Mouse (Mus musculus) heart, adult 2 months (tissue): Measurements from ENCODE around the gene Pdzd9. TPM values are rescaled to one million over a fixed set of nuclear protein-coding genes. Genes with fewer than 3 reads are reported as not detected.
A peak's percentile ranks its signal among the peaks of the same experiment; 100 is the strongest.

Experiments used
- DNase-seq, 2 experiments: peaks; one replicate each; pipeline ENCODE4 v3.0.0; 2021
- H3K27ac ChIP-seq: fragments of 200-600 bp; 2 replicates; pipeline ENCODE4 v1.8.1; 2022
- H3K27me3 ChIP-seq: fragments of 200-500 bp; 2 replicates; pipeline ENCODE4 v1.6.1; 2012; ENCODE audit warnings: mild to moderate bottlenecking, low read length, inconsistent platforms, mixed read lengths; ENCODE audit not compliant: control insufficient read depth, insufficient read depth
- H3K36me3 ChIP-seq: fragments of 200-500 bp; 2 replicates; pipeline ENCODE4 v1.6.1; 2012; ENCODE audit warnings: low read length, inconsistent platforms; ENCODE audit not compliant: control insufficient read depth, insufficient read depth
- H3K4me1 ChIP-seq: fragments of 200-500 bp; 2 replicates; pipeline ENCODE4 v1.6.1; 2011; ENCODE audit warnings: low read length; ENCODE audit not compliant: control insufficient read depth, insufficient read depth
- H3K4me3 ChIP-seq: fragments of 200-600 bp; 2 replicates; pipeline ENCODE4 v1.8.1; 2022
- H3K79me2 ChIP-seq: fragments of 200-500 bp; replicated peaks from 2 replicates; pipeline ENCODE4 v1.6.1; 2012; ENCODE audit warnings: mild to moderate bottlenecking, inconsistent platforms, low read length, moderate library complexity, mixed read lengths; ENCODE audit not compliant: control insufficient read depth, insufficient read depth
- H3K9ac ChIP-seq: fragments of 200-500 bp; 2 replicates; pipeline ENCODE4 v1.6.1; 2012; ENCODE audit warnings: low read depth, mild to moderate bottlenecking, control low read depth, inconsistent platforms, low read length, mixed read lengths
- CTCF ChIP-seq: fragments of 200-600 bp; IDR thresholded peaks from 2 replicates; pipeline ENCODE4 v1.8.1; 2022; ENCODE audit warnings: antibody characterized with exemption, mild to moderate bottlenecking, moderate library complexity
- EP300 ChIP-seq: fragments of 200-500 bp; IDR thresholded peaks from 2 replicates; pipeline ENCODE4 v1.6.1; 2011; ENCODE audit warnings: low read depth, low read length, control low read depth; ENCODE audit not compliant: insufficient read depth
- POLR2A ChIP-seq: fragments of 200-500 bp; IDR thresholded peaks from 2 replicates; pipeline ENCODE4 v1.6.1; 2011; ENCODE audit warnings: mild to moderate bottlenecking, low read depth, low read length, control low read depth; ENCODE audit not compliant: insufficient read depth
- WGBS: fragments of 180-500 bp; shearing (Covaris S2); methylation state at CpG from one replicate; pipeline ENCODE4 v1.1.7; 2018; 5-methylcytosine and 5-hydroxymethylcytosine counted together
- intact Hi-C: fragments of 180-260 bp; cut with DNase I; formaldehyde crosslinking; loops from one replicate; pipeline ENCODE4 v1.15.1; 2025
- polyA plus RNA-seq: library from polyadenylated mRNA; depleted of rRNA; stranded (reverse); fragments of >200 nt; gene quantifications from 2 replicates; pipeline ENCODE4 v1.2.3, GENCODE M21; 2012
- total RNA-seq, 2 experiments: library from RNA; stranded (reverse); gene quantifications; 2 replicates each; pipeline ENCODE4 v1.2.3; 2021

Pdzd9 gene
- total and polyA plus RNA-seq, 3 experiments, result not detected

DNA sequence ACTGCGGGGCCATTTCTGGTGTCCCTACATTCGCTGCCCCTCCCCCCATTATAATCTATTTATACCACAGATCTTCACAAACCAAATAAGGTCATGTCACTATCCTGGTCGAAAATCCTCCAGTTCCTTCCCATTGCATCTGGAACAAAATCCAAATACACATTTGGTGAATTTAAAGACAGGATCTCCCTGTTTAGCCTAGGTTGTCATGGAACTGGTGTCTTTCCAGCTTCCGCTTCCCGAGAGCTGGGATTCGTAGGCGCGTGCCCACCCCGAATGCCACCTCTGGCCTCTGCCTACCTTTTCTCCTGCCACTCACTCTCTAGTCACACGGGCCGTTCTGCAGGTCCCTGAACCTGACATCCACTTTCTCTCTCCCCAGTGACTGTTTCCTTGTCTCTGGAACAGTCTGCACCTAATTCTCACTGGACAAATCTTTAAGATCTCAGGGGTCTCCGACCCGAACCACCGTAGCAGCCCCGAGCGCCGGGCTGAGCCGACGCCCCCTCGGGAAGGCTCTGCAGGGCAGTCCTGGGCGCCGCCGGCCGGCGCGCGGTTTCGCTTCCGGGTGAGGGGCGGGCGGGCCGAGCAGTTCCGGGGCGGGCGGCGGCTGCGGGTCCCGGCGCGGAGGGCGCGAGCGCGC lies 7.0 kb upstream of the Pdzd9 start, which contains the start of gene Mosmo:
Gene Mosmo (plus strand): TSS at position 618 of the 643 bp plus-strand sequence.
- TF ChIP-seq CTCF (0 out of 2 replicates have a peak, but pooled peaks have one; percentile 1), EP300 (no peak), POLR2A (peak; percentile 39; the same call in 1 of the 2 replicates)
- peak within 1 kb of the TSS; percentile 98 for H3K9ac ChIP-seq
- H3K79me2 ChIP-seq, result peaks cover 3% of the 10 kb centered on the region
- H3K27me3 ChIP-seq, result no peaks in the 10 kb centered on the region
- peak; percentile 82 to 85 for DNase-seq
- under 1% methylated on average over 44 of the region's 44 CpGs for WGBS
- peak within 1 kb of the TSS; percentile 85 for H3K27ac ChIP-seq
- peak within 1 kb of the TSS; percentile 75 for H3K4me3 ChIP-seq
- H3K4me1 ChIP-seq, result peaks cover 10% of the 10 kb centered on the region
- intact Hi-C loops, result loop anchor here (10.0 kb wide), 1 partner anchor 238 kb away; the partner anchor contains the start of gene Polr3e
- 0 out of 2 replicates have a peak, but pooled peaks cover 6% of the 10 kb centered on the region for H3K36me3 ChIP-seq

DNA sequence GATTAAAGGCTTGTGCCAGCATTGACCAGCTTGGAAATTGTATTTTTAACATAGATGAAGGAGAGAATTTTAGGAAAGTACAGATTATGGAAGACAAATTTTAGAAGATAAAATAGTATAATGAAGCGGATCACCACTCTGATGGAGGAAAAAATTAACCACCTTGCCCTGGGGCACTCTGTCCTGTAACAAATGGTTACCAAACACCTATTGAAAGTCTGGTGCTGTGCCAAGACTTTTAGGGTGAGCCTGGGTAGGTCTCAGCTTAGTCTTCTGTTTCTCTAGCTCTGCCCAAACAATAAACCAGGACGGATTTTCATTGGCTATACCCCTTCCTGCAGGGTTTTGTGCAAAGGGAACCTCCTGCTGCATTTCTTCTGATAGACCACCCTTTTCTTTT lies 1.1 kb upstream of the Pdzd9 start:
- Histone ChIP-seq H3K27me3 (no peaks in the 10 kb centered on the region), H3K79me2 (no peaks in the 10 kb centered on the region), H3K36me3 (no peaks in the 10 kb centered on the region), H3K4me3 (no peak overlapping the region), H3K9ac (no peak overlapping the region), H3K27ac (no peak overlapping the region), H3K4me1 (peaks cover 1% of the 10 kb centered on the region; the same call in 1 of the 2 replicates)
- 83% methylated on average over 2 of the region's 2 CpGs for WGBS
- TF ChIP-seq POLR2A, result no peak
- TF ChIP-seq CTCF, result no peak
- no peak for TF ChIP-seq EP300
- intact Hi-C loops, result loop anchor here (10.0 kb wide), 1 partner anchor 244 kb away; the partner anchor contains the start of gene Polr3e
- no peak for DNase-seq

DNA sequence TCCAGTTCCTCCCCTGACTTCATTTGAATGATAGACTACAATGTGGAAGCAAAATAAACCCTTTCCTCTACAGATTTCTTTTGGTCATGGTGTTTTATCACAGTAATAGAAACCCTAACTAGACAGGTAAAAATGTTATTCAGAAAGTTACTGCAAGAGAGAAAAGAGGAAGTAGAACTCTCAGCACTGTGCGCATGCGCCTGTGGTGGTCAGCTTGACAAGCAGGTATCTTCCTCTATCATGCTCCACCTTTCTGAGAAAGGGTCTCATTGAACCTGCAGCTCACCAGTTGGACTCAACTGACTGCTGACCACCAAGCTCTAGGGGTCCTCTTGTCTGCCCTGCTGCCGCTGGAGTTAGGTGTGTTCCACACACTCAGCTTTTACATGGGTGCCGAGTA lies 8.1 kb downstream of the Pdzd9 start:
- Histone ChIP-seq H3K79me2 (no peaks in the 10 kb centered on the region), H3K9ac (no peak overlapping the region), H3K4me1 (no peaks in the 10 kb centered on the region; the same call in 1 of the 2 replicates), H3K36me3 (peaks cover 2% of the 10 kb centered on the region; the same call in 1 of the 2 replicates), H3K4me3 (no peak overlapping the region), H3K27me3 (no peaks in the 10 kb centered on the region), H3K27ac (no peak overlapping the region)
- intact Hi-C loops, result no loop called here
- TF ChIP-seq CTCF (no peak), POLR2A (no peak)
- no peak for DNase-seq
- WGBS, result 85% methylated on average over 4 of the region's 4 CpGs

DNA sequence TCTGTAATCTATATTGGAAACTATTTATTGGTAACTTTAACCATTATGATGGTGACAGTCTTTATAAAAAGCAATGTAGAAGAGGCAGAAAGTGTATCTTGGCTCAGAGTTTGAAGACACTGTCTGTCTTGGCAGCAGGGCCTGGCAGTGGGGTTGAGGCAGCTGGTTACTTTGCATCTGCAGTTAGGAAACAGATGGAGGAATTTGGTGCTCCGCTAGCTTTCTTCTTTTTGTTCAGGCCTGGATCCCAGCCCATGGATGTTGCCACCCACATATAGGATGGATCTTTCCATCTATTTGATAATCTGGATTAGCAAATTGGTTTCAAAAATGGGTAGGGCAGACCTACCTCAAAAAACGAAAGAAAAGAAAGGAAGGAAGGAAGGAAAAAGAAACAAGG lies 22.3 kb downstream of the Pdzd9 start:
- intact Hi-C loops, result no loop called here
- no peak overlapping the region for H3K9ac ChIP-seq
- H3K27ac ChIP-seq, result no peak overlapping the region
- no peaks in the 10 kb centered on the region for H3K27me3 ChIP-seq
- 61% methylated on average over 2 of the region's 2 CpGs for WGBS
- H3K79me2 ChIP-seq, result no peaks in the 10 kb centered on the region; the same call in 1 of the 2 replicates
- no peak overlapping the region for H3K4me3 ChIP-seq
- no peak for DNase-seq
- TF ChIP-seq EP300 (no peak), POLR2A (no peak), CTCF (no peak)
- H3K4me1 ChIP-seq, result peaks cover 4% of the 10 kb centered on the region
- H3K36me3 ChIP-seq, result peaks cover 27% of the 10 kb centered on the region

DNA sequence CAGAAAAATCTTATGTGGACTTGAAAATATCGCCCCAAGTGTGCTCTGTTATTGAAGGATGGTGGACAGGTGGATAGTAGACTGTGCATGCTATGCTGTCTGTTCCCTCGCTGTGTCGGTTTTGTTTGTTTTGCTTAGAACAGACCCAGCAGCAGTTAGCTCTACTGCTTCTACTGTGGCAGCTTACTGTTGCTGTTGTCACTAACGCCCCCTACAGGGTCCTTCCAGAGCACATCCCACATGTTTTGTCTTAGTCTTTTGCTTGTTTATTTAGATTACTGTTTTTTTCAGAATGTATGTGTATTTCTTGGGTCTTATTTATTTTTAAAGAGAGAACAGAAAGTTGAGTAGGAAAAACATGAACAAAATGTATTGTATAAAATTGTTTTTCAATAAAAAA lies 26.9 kb downstream of the Pdzd9 start:
- intact Hi-C loops, result no loop called here
- H3K79me2 ChIP-seq, result no peaks in the 10 kb centered on the region; the same call in 1 of the 2 replicates
- H3K9ac ChIP-seq, result no peak overlapping the region
- no peak for TF ChIP-seq EP300
- TF ChIP-seq CTCF, result peak; percentile 43
- no peak for DNase-seq
- WGBS, result 67% methylated on average over 4 of the region's 4 CpGs
- H3K27me3 ChIP-seq, result no peaks in the 10 kb centered on the region
- H3K4me1 ChIP-seq, result peaks cover 4% of the 10 kb centered on the region
- H3K27ac ChIP-seq, result no peak overlapping the region
- H3K4me3 ChIP-seq, result no peak overlapping the region
- H3K36me3 ChIP-seq, result peaks cover 46% of the 10 kb centered on the region

DNA sequence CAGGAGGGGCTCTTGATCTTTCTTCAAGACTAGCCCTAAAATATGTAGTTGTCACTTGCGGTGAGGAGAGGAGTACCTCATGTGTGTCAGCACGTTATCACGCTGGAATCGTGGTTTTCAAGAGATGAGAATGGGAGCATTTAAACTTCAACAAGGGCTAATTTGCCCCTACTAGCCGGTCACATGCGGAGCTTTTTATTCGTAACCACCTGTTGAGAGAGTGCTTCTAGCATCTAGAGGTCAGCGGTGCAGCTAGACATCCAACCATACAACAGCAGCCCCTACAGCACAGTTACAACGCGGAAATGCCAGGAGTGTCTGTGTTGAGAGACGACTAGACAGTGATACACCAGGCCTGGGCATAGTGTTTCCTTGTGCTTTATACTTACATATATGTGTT lies 34.3 kb downstream of the Pdzd9 start:
- H3K9ac ChIP-seq, result peak overlapping the region; percentile 88
- peaks cover 33% of the 10 kb centered on the region for H3K36me3 ChIP-seq
- peak overlapping the region; percentile 79 for H3K4me3 ChIP-seq
- DNase-seq, result peak in 1 of 2 experiments; percentile 3
- TF ChIP-seq POLR2A (no peak), EP300 (no peak), CTCF (no peak)
- H3K4me1 ChIP-seq, result peaks cover 6% of the 10 kb centered on the region
- H3K27ac ChIP-seq, result peak overlapping the region; percentile 99
- intact Hi-C loops, result loop anchor here (10.0 kb wide), 3 partner anchors 279 to 511 kb away; partner anchors contain the start of genes Mettl9 and Polr3e
- no peaks in the 10 kb centered on the region for H3K27me3 ChIP-seq
- H3K79me2 ChIP-seq, result peaks cover 6% of the 10 kb centered on the region; the same call in 1 of the 2 replicates
- WGBS, result 1% methylated on average over 11 of the region's 11 CpGs
